Mouse (Mus musculus): ENCODE measurements around the gene Zfp825. TPM values are rescaled to one million over a fixed set of nuclear protein-coding genes. Genes with fewer than 3 reads are reported as not detected.
"Not testable (repeated sequence)": the region's sequence is repeated elsewhere in the genome, so short reads cannot be mapped to it uniquely, and the experiment has no call there.

Zfp825 gene
- total RNA-seq (2021) = 10 to 100 TPM; 13.2 to 13.7 TPM
- long read RNA-seq, experiment 1, partial matches to known transcripts = 0 of 6 reads
- long read RNA-seq, experiment 1, other reads (novel, unspliced or antisense) = 1 of 6 reads
- long read RNA-seq, experiment 2, transcript Zfp825-203 (5 exons, 1,549 nt) = major isoform, 6 of 11 reads
- long read RNA-seq, experiment 2, partial matches to known transcripts = 0 of 11 reads
- long read RNA-seq, experiment 2, other reads (novel, unspliced or antisense) = 1 of 11 reads

- peak; percentile 15 to 56 for DNase-seq (ENCODE audit: low spot score in 2 of 2)
Measured at GRCm38 (mm10) chr13:74493911-74494679, at the start of gene Zfp825. Gene Zfp825, minus strand, starts transcription at chr13:74493992.

GRCm38 (mm10) chr13:74535418-74535817, 41.6 kb upstream of the Zfp825 start:
- not testable (repeated sequence) for DNase-seq (ENCODE audit: low spot score in 2 of 2)

DNA sequence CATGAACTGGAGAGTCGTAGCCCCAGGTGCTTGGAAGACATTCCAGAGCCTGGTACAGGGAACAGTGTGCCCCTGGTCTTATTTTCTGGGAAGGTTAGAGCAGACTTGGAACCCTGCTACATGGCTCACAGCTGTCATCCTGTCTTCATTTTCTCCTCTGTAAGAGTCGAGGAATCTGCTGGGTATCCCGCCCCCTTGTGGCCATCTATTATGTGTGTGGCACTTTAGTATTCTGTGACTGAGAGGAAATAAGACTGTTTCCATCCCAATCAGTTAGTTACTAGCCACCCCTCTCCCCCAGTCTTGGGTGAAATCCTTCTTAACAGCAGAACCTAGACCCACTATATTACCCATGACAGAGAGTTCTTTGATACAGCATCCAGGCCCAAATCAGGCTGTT, 41.1 kb upstream of the Zfp825 start:
- DNase-seq (ENCODE audit: low spot score in 2 of 2) = peak in 1 of 2 experiments; percentile 16

DNA sequence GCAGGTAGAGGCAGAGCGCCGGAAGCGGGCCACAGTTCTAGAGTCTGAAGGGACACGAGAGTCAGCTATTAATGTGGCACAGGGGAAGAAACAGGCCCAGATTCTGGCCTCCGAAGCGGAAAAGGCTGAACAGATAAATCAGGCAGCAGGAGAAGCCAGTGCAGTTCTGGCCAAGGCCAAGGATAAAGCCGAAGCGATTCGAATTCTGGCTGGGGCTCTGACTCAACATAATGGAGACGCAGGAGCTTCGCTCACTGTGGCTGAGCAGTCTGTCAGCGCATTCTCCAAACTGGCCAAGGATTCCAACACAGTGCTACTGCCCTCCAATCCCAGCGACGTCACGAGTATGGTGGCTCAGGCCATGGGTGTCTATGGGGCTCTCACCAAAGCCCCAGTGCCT, 40.3 kb upstream of the Zfp825 start:
- DNase-seq (ENCODE audit: low spot score in 2 of 2) = peak in 1 of 2 experiments; percentile 19

DNA sequence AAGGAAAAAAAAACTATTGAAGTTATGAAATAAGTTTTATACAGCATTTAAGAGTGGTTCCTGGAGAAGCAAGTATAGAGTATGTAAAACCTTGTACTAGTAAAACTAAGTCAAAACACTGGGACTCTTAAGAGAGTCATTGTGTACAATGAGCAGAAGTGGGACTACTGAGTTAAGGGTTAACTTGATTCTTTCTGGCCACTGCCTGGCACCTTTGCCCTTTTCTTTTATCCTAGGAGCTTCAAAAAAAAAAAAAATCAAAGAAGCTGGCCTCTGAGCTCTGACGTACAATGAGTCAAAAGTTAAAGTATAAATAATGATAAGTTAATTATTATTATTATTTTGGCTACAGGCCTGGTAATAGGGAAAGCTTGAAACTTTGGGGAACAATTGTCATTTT, 37.5 kb upstream of the Zfp825 start:
- not testable (repeated sequence) for DNase-seq (ENCODE audit: low spot score in 2 of 2)

DNA sequence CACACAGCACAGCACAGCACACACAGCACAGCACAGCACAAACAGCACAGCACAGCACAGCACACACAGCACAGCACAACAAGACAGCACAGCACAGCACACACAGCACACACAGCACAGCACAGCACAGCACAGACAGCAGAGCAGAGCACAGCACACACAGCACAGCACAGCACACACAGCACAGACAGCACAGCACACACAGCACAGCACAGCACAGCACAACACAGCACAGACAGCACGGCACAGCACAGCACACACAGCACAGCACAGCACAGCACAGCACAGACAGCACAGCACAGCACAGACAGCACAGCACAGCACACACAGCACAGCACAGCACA, 35.6 kb upstream of the Zfp825 start:
- DNase-seq (ENCODE audit: low spot score in 2 of 2) = not testable (repeated sequence)

- not testable (repeated sequence) for DNase-seq (ENCODE audit: low spot score in 2 of 2)
Measured at GRCm38 (mm10) chr13:74528519-74529371, 35.0 kb upstream of the Zfp825 start.

GRCm38 (mm10) chr13:74522481-74523237, 28.9 kb upstream of the Zfp825 start:
- peak; percentile 22 to 63 for DNase-seq (ENCODE audit: low spot score in 2 of 2)

GRCm38 (mm10) chr13:74522141-74522480, 28.3 kb upstream of the Zfp825 start:
- not testable (repeated sequence) for DNase-seq (ENCODE audit: low spot score in 2 of 2)

- DNase-seq (ENCODE audit: low spot score in 2 of 2) = not testable (repeated sequence)
Measured at GRCm38 (mm10) chr13:74507981-74508380, 14.2 kb upstream of the Zfp825 start.

DNA sequence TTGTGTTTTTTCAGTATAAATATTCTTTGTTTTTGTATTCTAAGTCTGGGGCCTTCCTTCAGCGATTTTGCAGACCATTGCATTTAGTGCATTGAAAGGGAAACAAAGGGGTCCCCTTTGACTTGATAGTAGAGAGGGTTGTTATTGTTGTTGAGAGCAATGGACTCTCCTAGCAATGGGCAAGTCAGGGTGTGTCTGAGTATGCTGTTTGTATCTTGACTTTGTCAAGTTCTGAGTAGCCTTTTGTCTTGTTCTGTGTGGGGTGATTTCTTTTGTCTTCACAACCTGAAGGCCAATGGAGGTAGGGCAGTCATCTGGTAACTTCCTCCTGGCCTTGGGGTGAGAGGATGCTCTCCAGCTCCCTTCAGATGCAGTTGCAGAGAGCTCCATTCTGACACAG, 9.1 kb upstream of the Zfp825 start:
- not testable (repeated sequence) for DNase-seq (ENCODE audit: low spot score in 2 of 2)

DNA sequence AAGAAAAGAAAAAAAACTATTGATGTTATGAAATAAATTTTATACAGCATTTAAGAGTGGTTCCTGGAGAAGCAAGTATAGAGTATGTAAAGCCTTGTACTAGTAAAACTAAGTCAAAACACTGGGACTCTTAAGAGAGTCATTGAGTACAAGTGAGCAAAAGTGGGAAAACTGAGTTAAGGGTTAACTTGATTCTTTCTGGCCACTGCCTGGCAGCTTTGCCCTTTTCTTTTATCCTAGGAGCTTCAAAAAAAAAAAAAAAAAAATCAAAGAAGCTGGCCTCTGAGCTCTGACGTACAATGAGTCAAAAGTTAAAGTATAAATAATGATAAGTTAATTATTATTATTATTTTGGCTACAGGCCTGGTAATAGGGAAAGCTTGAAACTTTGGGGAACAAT, 5.9 kb upstream of the Zfp825 start:
- DNase-seq (ENCODE audit: low spot score in 2 of 2) = not testable (repeated sequence)

- not testable (repeated sequence) for DNase-seq (ENCODE audit: low spot score in 2 of 2)
Measured at GRCm38 (mm10) chr13:74484326-74484725, 9.5 kb downstream of the Zfp825 start.

- not testable (repeated sequence) for DNase-seq (ENCODE audit: low spot score in 2 of 2)
Measured at GRCm38 (mm10) chr13:74471468-74471867, 22.3 kb downstream of the Zfp825 start.

- peak; percentile 18 to 62 for DNase-seq (ENCODE audit: low spot score in 2 of 2)
Measured at GRCm38 (mm10) chr13:74462699-74463385, 30.9 kb downstream of the Zfp825 start.

DNA sequence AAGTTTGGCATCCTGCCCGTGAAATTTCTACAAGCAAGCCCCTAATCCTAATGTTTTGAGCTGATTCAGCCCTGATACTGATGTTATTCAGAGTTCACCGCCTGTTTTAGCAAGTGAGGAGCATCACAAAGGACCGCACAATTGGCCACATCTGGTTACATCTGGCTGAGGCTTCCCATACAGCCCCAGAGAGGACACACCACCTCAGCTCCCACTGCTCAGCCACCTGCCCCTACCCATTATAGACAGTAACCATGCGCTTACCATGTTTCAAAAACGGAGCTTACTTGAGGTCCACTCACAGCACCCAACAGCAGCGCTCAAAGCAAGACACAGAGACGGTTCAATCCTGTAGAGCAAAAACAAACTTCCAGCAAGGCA, 31.5 kb downstream of the Zfp825 start:
- DNase-seq (ENCODE audit: low spot score in 2 of 2) = not testable (repeated sequence)

GRCm38 (mm10) chr13:74439895-74440294, 53.9 kb downstream of the Zfp825 start:
- no peak for DNase-seq (ENCODE audit: low spot score in 2 of 2)

Data from adrenal gland, postnatal 4 days (tissue).